Mouse (Mus musculus): ENCODE measurements around the gene Prkg1.

DNA sequence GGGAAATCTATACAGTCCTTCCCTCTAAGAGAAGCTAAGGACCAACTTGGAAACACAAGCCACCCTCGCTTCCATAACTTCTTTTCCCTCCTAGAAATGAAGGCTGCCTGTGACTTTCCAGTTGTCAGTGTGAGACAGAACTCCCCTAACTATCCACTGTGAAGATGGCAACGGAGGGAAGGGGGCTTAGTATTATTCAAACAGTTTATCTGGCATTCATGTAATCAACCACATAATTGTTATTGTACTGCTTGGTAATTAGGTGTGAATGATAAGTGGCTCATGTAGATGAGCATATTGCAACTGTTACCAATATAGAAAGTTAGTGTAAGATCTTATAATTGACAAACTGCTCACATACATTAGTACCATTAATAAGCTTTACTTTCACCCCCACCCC lies 333.4 kb downstream of the Prkg1 start:
- no peak for TF ChIP-seq CTCF (IDR thresholded peaks at IDR 0.05)
- TF ChIP-seq EP300 (IDR thresholded peaks at IDR 0.05; ENCODE audit: insufficient read depth, low read depth, low read length): no peak
- TF ChIP-seq POLR2A (IDR thresholded peaks at IDR 0.05; ENCODE audit: insufficient read depth, low read depth, low read length): no peak
